Mouse (Mus musculus): ENCODE data around the gene Zfp60. TPM values are rescaled to one million over a fixed set of nuclear protein-coding genes. Genes with fewer than 3 reads are reported as not detected.

Gene Zfp60
- polyA plus RNA-seq, 1 experiment, result 2.4 TPM

DNA sequence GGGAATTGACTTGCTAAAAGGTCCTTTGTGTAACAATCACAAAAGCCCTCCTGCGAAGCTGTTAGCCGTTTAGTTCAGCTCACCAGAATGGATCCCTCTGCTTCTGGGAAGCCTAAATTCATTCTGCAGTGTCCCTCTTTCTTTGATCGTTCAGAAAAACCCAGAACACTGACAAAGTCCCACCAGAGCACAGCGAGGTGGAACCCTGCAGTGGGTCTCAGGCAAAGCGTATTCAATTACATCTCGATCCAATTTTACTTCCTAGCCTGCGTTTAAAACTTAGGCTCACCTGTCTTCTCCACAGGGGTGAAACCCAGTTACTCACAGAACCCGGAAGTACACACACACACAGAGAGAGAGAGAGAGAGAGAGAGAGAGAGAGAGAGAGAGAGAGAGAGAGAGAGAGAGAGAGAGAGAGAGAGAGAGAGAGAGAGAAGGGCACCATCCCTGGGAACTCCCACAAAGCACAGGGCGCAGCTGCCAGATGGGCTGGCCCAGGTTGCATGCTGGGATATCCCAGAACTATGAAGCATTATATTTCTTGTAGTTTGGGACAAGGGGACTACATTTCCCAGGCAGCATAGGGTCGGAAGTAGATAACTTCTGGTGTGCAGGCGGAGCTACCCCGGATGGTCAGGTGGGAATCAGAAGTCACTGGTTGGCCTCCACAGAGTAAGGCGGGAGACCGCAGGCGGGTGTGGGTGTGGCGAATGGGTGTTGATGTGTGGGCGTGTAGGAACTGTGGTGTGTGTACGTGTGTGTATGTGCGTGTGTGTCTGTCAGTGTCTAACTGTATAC is 42.2 kb upstream of the Zfp60 start, which contains the start of gene Zfp607b:
Zfp607b (plus strand) TSS at position 526 of the 798 bp plus-strand sequence.
- DNase-seq, result peak; percentile 98
- H3K4me3 ChIP-seq (ENCODE audit: insufficient read depth, low read depth, low read length), result peak within 1 kb of the TSS; percentile 55
- no peaks in the 10 kb centered on the region for H3K36me3 ChIP-seq (ENCODE audit: control insufficient read depth, insufficient read depth, low read length)
- under 1% methylated on average over 19 of the region's 19 CpGs for WGBS
- H3K4me1 ChIP-seq (ENCODE audit: control insufficient read depth, insufficient read depth, low read length), result peaks cover 5% of the 10 kb centered on the region; the same call in 1 of the 2 replicates
- TF ChIP-seq POLR2A (IDR thresholded peaks at IDR 0.05; ENCODE audit: low read depth, low read length) (peak; percentile 37), CTCF (conservative IDR thresholded peaks at IDR 0.05; ENCODE audit: insufficient read depth, insufficient read length, low read depth, low read length) (no peak)
- H3K27ac ChIP-seq (ENCODE audit: insufficient read depth, low read depth, low read length), result peak within 1 kb of the TSS; percentile 18; the same call in 1 of the 2 replicates
- no peaks in the 10 kb centered on the region for H3K27me3 ChIP-seq (replicated peaks; ENCODE audit: control insufficient read depth, insufficient read depth, low read length)

DNA sequence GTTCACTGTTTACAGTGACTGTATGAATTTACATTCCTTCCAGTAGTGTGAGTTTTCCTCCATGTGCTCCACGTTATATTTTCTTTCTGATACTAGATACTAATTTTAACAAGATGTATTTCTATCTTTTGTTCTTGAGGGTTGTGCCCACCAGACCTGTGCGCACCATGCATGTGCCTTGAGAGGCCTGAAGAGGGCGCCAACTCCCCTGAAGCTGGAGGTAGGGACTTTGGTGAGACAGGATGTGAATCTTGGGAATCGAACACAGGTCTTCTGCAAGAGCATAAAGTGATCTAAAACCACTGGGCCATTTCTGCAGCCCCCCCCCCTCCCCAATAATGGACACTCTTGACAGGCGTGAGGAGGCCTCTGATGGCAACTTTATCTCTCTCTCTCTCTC is 40.1 kb upstream of the Zfp60 start:
- H3K4me3 ChIP-seq (ENCODE audit: insufficient read depth, low read depth, low read length), result no peak overlapping the region
- H3K27ac ChIP-seq (ENCODE audit: insufficient read depth, low read depth, low read length), result no peak overlapping the region
- DNase-seq, result peak; percentile 27
- H3K4me1 ChIP-seq (ENCODE audit: control insufficient read depth, insufficient read depth, low read length), result peaks cover 5% of the 10 kb centered on the region; the same call in 1 of the 2 replicates
- no peaks in the 10 kb centered on the region for H3K36me3 ChIP-seq (ENCODE audit: control insufficient read depth, insufficient read depth, low read length)
- no peaks in the 10 kb centered on the region for H3K27me3 ChIP-seq (replicated peaks; ENCODE audit: control insufficient read depth, insufficient read depth, low read length)
- TF ChIP-seq CTCF (conservative IDR thresholded peaks at IDR 0.05; ENCODE audit: insufficient read depth, insufficient read length, low read depth, low read length), result peak; percentile 72
- TF ChIP-seq POLR2A (IDR thresholded peaks at IDR 0.05; ENCODE audit: low read depth, low read length), result no peak
- 43% methylated on average over 5 of the region's 5 CpGs for WGBS

DNA sequence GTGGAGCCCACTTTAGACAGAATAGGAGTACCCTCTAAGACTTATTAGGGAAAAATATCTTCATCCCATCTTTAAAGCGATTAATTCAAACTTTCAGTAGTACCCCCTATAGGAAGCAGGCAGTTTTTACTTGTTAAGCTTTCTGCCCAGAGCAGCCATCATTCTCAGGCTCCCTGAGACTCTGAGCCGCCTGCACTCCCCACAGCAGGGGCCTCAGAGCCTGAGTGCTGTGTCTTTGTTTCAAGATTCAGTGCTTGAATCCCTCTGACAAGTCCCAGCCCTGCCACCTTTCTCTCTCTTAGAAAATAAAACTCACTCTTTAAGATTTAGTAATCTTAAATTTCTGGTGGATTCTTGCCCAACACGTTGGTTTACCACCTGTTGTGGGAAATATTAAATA is 34.5 kb upstream of the Zfp60 start:
- Histone ChIP-seq H3K4me3 (ENCODE audit: insufficient read depth, low read depth, low read length) (no peak overlapping the region), H3K27ac (ENCODE audit: insufficient read depth, low read depth, low read length) (no peak overlapping the region), H3K36me3 (ENCODE audit: control insufficient read depth, insufficient read depth, low read length) (no peaks in the 10 kb centered on the region), H3K27me3 (replicated peaks; ENCODE audit: control insufficient read depth, insufficient read depth, low read length) (no peaks in the 10 kb centered on the region), H3K4me1 (ENCODE audit: control insufficient read depth, insufficient read depth, low read length) (no peaks in the 10 kb centered on the region)
- 70% methylated on average over 3 of the region's 3 CpGs for WGBS
- DNase-seq, result no peak
- no peak for TF ChIP-seq POLR2A (IDR thresholded peaks at IDR 0.05; ENCODE audit: low read depth, low read length)
- TF ChIP-seq CTCF (conservative IDR thresholded peaks at IDR 0.05; ENCODE audit: insufficient read depth, insufficient read length, low read depth, low read length), result no peak

DNA sequence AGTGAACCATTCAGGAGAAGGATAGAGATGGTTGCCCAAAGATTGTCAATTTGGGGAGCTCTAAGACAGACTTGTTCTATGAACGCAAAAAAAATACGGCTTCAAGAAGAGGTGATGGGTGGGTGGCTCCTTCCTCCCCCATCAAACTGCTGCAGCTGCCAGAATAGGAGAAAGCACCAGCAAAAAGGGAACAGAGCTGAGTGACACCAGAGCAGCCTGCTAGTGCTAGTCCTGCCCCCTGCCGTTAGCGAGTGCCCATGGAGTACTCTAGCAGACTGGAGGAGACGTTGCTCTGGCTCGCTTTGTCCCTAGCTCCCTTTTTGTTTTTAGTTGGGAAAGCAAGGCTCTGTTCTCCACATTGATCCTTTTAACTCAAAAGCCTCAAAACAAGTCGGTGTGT is 20.8 kb upstream of the Zfp60 start:
- no peak for DNase-seq
- TF ChIP-seq POLR2A (IDR thresholded peaks at IDR 0.05; ENCODE audit: low read depth, low read length) (no peak), CTCF (conservative IDR thresholded peaks at IDR 0.05; ENCODE audit: insufficient read depth, insufficient read length, low read depth, low read length) (no peak)
- 87% methylated on average over 7 of the region's 7 CpGs for WGBS
- Histone ChIP-seq H3K27me3 (replicated peaks; ENCODE audit: control insufficient read depth, insufficient read depth, low read length) (no peaks in the 10 kb centered on the region), H3K36me3 (ENCODE audit: control insufficient read depth, insufficient read depth, low read length) (no peaks in the 10 kb centered on the region), H3K4me3 (ENCODE audit: insufficient read depth, low read depth, low read length) (no peak overlapping the region), H3K4me1 (ENCODE audit: control insufficient read depth, insufficient read depth, low read length) (no peaks in the 10 kb centered on the region), H3K27ac (ENCODE audit: insufficient read depth, low read depth, low read length) (no peak overlapping the region)

DNA sequence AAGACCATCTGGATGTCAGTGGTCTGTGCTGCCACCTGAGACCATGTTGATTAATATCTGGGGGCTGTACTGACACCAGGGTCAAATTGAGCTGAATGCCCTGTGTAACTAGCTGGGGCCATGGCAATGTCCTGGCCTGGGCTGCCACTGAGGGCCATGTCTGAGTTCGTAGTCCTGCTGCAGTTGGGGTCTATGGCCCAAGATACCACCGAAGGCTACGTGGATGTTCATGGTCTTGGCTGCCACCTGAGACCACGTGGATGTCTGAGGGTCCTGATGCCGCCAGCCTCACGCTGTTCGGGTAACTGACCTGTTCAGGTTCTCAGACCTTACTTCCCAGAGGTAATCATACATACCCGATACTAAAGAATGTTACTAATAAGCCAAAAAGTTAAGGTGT is 9.2 kb upstream of the Zfp60 start:
- no peak for DNase-seq
- H3K27me3 ChIP-seq (replicated peaks; ENCODE audit: control insufficient read depth, insufficient read depth, low read length), result no peaks in the 10 kb centered on the region
- H3K36me3 ChIP-seq (ENCODE audit: control insufficient read depth, insufficient read depth, low read length), result no peaks in the 10 kb centered on the region
- H3K27ac ChIP-seq (ENCODE audit: insufficient read depth, low read depth, low read length), result no peak overlapping the region
- TF ChIP-seq POLR2A (IDR thresholded peaks at IDR 0.05; ENCODE audit: low read depth, low read length), result no peak
- no peak for TF ChIP-seq CTCF (conservative IDR thresholded peaks at IDR 0.05; ENCODE audit: insufficient read depth, insufficient read length, low read depth, low read length)
- no peak overlapping the region for H3K4me3 ChIP-seq (ENCODE audit: insufficient read depth, low read depth, low read length)
- 92% methylated on average over 8 of the region's 8 CpGs for WGBS
- no peaks in the 10 kb centered on the region for H3K4me1 ChIP-seq (ENCODE audit: control insufficient read depth, insufficient read depth, low read length)

DNA sequence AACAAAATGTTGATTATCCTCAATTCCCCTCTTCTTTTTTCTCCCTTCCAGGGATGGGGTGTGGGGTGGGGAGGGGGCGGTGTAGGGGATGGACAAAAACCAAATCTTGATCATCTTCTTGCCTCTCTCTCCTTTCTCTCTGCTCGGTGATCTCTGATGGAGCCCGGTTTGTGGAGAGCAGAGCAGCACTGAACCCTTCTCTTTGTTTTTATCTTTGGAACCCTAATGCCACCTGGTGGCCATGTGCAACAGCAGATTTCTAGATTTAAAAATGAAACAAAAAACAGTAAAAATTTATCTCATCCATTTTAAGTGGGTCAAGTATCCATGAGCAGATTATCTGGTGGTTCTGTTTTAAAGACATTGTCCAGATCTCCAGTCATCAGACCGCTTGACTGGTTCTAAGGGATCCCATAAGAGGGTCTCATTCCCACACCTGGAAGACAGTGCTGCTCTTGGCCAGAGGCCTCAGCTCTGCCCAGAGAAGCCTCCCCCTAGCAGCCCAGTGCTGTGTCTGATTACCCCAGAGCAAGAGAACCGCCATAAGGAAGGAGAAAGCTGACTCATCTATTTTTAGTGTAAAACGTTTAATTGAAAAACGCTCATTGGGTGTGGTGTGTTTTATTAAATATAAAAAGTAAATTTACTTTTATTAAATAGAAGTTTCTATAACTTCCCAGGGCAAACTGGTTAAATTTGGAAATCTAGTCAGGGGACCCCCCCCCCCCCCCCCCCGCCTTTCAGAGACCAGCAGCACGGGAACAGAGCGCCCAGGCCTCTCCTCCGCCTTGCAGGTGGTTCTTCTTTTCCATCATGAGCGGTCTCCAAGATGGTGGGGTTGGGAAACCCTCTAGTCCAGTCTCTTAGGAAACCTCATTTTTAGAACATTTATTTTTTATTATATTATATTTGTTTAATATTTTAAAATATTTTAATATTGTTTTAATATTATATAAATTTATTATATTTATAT is 5.3 kb upstream of the Zfp60 start:
- DNase-seq, result peak; percentile 40
- 42% methylated on average over 12 of the region's 12 CpGs for WGBS
- Histone ChIP-seq H3K36me3 (ENCODE audit: control insufficient read depth, insufficient read depth, low read length) (no peaks in the 10 kb centered on the region), H3K4me3 (ENCODE audit: insufficient read depth, low read depth, low read length) (no peak overlapping the region), H3K27me3 (replicated peaks; ENCODE audit: control insufficient read depth, insufficient read depth, low read length) (no peaks in the 10 kb centered on the region), H3K4me1 (ENCODE audit: control insufficient read depth, insufficient read depth, low read length) (no peaks in the 10 kb centered on the region), H3K27ac (ENCODE audit: insufficient read depth, low read depth, low read length) (no peak overlapping the region)
- TF ChIP-seq CTCF (conservative IDR thresholded peaks at IDR 0.05; ENCODE audit: insufficient read depth, insufficient read length, low read depth, low read length) (peak; percentile 49), POLR2A (IDR thresholded peaks at IDR 0.05; ENCODE audit: low read depth, low read length) (no peak)

Measured in kidney, adult 2 months (tissue).